In the genomic region with DNA sequence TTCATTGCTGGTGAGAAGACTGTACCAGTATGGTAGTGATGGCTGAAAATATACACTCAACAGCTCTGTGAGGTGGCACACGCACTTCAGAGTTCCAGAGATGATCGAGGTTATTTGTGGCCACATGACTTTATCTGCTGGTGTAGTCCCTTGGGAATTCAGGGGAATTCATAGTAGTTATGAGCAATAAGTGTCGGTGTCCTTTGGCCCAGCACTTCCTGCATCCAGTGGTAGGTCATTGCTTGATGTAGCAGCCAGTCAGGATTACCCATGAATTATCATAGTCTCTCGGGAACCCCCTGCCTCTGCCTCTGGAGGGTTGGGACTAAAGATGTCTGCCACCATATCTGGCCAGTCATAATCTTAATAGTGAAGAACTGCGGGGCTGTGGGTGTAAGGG, we compare ENCODE assay signal across 23 mouse cellular contexts.
A peak's percentile ranks its signal among the peaks of the same experiment; 100 is the strongest.
DNase-seq lines count a peak whose midpoint lies in the region; ATAC-seq and TF ChIP-seq lines count a peak whose summit lies in the region.
"Had no signal": no experiment of that assay in that cellular context is flagged by ENCODE, and none has a peak within 500 bp of the region (broad histone marks: within the 10 kb centered on the region; RNA-seq: fewer than 3 reads in every experiment).

No protein-coding gene starts in this region.

- TF ChIP-seq CTCF in C2C12 (IDR thresholded peaks at IDR 0.05; ENCODE audit: control insufficient read depth, insufficient read depth, insufficient read length): no peak

- H3ac ChIP-seq in C2C12 (ENCODE audit: control insufficient read depth, insufficient read length, low read depth): no peak overlapping the region

- intact Hi-C loops in heart, postnatal 10 days (cut with DNase I): no loop called here

- DNase-seq in heart, postnatal 10 days: no peak
- DNase-seq in kidney, adult 9 months: peak; percentile 18
- no peak for DNase-seq in lung, postnatal 10 days
- DNase-seq: adrenal gland, postnatal 25 days; cerebellum, adult 9-11 months; forebrain, postnatal 0 days; gastrocnemius, postnatal 36 days; kidney, adult 11 months; layer of hippocampus, adult 9-11 months; left cerebral cortex, postnatal 4 days; lung, embryonic 14.5 days; lung, postnatal 36 days; right cerebral cortex, postnatal 4 days had no signal

- peaks cover 26% of the 10 kb centered on the region for H3K4me1 ChIP-seq in heart, embryonic 13.5 days
- H3K4me1 ChIP-seq in kidney, embryonic 15.5 days: no peaks in the 10 kb centered on the region
- peaks cover 14% of the 10 kb centered on the region for H3K4me1 ChIP-seq in brown adipose tissue, adult 24 weeks (ENCODE audit: control insufficient read depth, insufficient read depth, insufficient read length, low read length)
- H3K4me1 ChIP-seq: embryonic facial prominence, embryonic 10.5 days; hindbrain, embryonic 12.5 days; limb, embryonic 15.5 days; megakaryocyte, embryonic 14.5 days had no signal

- H3K27me3 ChIP-seq in heart, embryonic 13.5 days (replicated peaks): no peaks in the 10 kb centered on the region
- H3K27me3 ChIP-seq in kidney, embryonic 15.5 days: no peaks in the 10 kb centered on the region
- H3K27me3 ChIP-seq in C2C12 (ENCODE audit: control insufficient read depth, insufficient read depth, insufficient read length): no peaks in the 10 kb centered on the region
- H3K27me3 ChIP-seq: hindbrain, embryonic 12.5 days; limb, embryonic 15.5 days; megakaryocyte, embryonic 14.5 days; neural tube, embryonic 12.5 days had no signal

- no peaks in the 10 kb centered on the region for H3K9me3 ChIP-seq in heart, embryonic 13.5 days
- no peaks in the 10 kb centered on the region for H3K9me3 ChIP-seq in kidney, embryonic 15.5 days (replicated peaks)
- H3K9me3 ChIP-seq: embryonic facial prominence, embryonic 10.5 days; hindbrain, embryonic 12.5 days; limb, embryonic 15.5 days; neural tube, embryonic 12.5 days had no signal

- H3K79me3 ChIP-seq in C2C12 (ENCODE audit: low read depth): no peaks in the 10 kb centered on the region

- no peak overlapping the region for H3K9ac ChIP-seq in heart, embryonic 13.5 days
- no peak overlapping the region for H3K9ac ChIP-seq in kidney, embryonic 15.5 days
- H3K9ac ChIP-seq: forebrain, postnatal 0 days; hindbrain, embryonic 12.5 days; limb, embryonic 15.5 days; liver, embryonic 14.5 days; lung, embryonic 14.5 days; neural tube, embryonic 12.5 days had no signal

- peaks cover 43% of the 10 kb centered on the region for H3K36me3 ChIP-seq in heart, embryonic 13.5 days
- peaks cover 9% of the 10 kb centered on the region; the same call in 1 of the 2 replicates for H3K36me3 ChIP-seq in kidney, embryonic 15.5 days
- H3K36me3 ChIP-seq in C2C12 (ENCODE audit: control insufficient read depth, insufficient read depth): peaks cover 4% of the 10 kb centered on the region

- no peaks in the 10 kb centered on the region for H3K79me2 ChIP-seq in C2C12 (ENCODE audit: control insufficient read depth, insufficient read depth)

- peak overlapping the region; percentile 39; the same call in 1 of the 2 replicates for H3K27ac ChIP-seq in heart, embryonic 13.5 days (replicated peaks)
- no peak overlapping the region for H3K27ac ChIP-seq in kidney, embryonic 15.5 days
- H3K27ac ChIP-seq in brown adipose tissue, adult 24 weeks (replicated peaks; ENCODE audit: low read depth, low read length): peak overlapping the region; percentile 68
- H3K27ac ChIP-seq: embryonic facial prominence, embryonic 10.5 days; hindbrain, embryonic 12.5 days; limb, embryonic 15.5 days; liver, embryonic 14.5 days; neural tube, embryonic 12.5 days had no signal

- no peak overlapping the region for H3K4me3 ChIP-seq in heart, embryonic 13.5 days
- H3K4me3 ChIP-seq in kidney, embryonic 15.5 days (replicated peaks): no peak overlapping the region
- H3K4me3 ChIP-seq in C2C12 (ENCODE audit: insufficient read depth, poor library complexity, severe bottlenecking): no peak overlapping the region
- H3K4me3 ChIP-seq in brown adipose tissue, adult 24 weeks (ENCODE audit: insufficient read depth, low read depth, low read length): no peak overlapping the region
- H3K4me3 ChIP-seq: embryonic facial prominence, embryonic 10.5 days; hindbrain, embryonic 12.5 days; limb, embryonic 15.5 days; megakaryocyte, embryonic 14.5 days; neural tube, embryonic 12.5 days had no signal

- no peak for ATAC-seq in heart, embryonic 13.5 days (ENCODE audit: extremely low read depth, insufficient number of reproducible peaks, low FRiP score, low TSS enrichment)
- ATAC-seq in kidney, embryonic 15.5 days (replicated peaks; ENCODE audit: low FRiP score): no peak

- no peak overlapping the region for H3K4me2 ChIP-seq in heart, embryonic 13.5 days
- no peak overlapping the region for H3K4me2 ChIP-seq in kidney, embryonic 15.5 days
- H3K4me2 ChIP-seq: hindbrain, embryonic 12.5 days; limb, embryonic 15.5 days; lung, embryonic 14.5 days; neural tube, embryonic 12.5 days had no signal

- 66% methylated on average over 5 of the region's 5 CpGs for WGBS in heart, embryonic 13.5 days
- WGBS in kidney, embryonic 15.5 days: 80% methylated on average over 5 of the region's 5 CpGs

TF ChIP-seq in C2C12, 6 proteins besides CTCF, POLR2A, EP300 and RAD21:
- TF ChIP-seq FOSL1 (IDR thresholded peaks at IDR 0.05; ENCODE audit: insufficient read depth, low read length, poor library complexity, severe bottlenecking): no peak
- peak; percentile 29 for TF ChIP-seq USF1 (IDR thresholded peaks at IDR 0.05; ENCODE audit: low read depth)
TF ChIP-seq in C2C12: peak in this region for 1.
